Mouse (Mus musculus) central nervous system, embryonic 18 days (tissue): Measurements from ENCODE around the gene Gm17409. TPM values are rescaled to one million over a fixed set of nuclear protein-coding genes. Genes with fewer than 3 reads are reported as not detected.

Experiments
- polyA plus RNA-seq: library from polyadenylated mRNA; depleted of rRNA; stranded (reverse); fragments of >200 nt; gene quantifications from 2 replicates; pipeline ENCODE4 v1.2.3, GENCODE M21; 2012; rRNA removed

Gene Gm17409
- polyA plus RNA-seq, result 0.08 TPM in 1 of 2 replicates, not detected in the other

DNA sequence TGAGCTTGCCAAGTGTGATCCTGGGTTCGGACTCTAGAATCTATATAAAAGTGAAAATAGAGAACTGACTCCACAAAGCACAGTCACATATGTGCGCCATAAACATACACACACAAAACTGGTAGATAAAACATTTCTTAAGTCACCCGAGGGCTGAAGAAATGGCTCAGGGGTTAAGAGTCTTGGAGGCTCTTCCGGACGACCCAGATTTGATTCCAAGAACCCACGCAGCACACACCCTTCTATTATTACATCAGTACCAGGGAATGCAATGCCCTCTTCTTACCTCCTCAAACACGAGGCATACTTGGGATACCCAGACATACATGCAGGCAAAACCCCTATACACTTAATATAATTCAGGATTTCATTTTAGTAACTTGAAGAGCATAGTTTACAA, at the start of gene Gm17409:
Gene Gm17409 (plus strand): TSS at position 301 of the 400 bp plus-strand sequence.

Other genes starting within 250 kb of the Gm17409 start
- gene Acvr1c, start 112.2 kb upstream of the Gm17409 start, polyA plus RNA-seq, result 0.76 and 0.84 TPM in 2 replicates
- 21.2 and 25.1 TPM in 2 replicates for gene Acvr1, start 97.0 kb downstream of the Gm17409 start, polyA plus RNA-seq
- gene Upp2, start 97.2 kb downstream of the Gm17409 start, polyA plus RNA-seq, result 21.4 and 22.6 TPM in 2 replicates